Mouse (Mus musculus): ENCODE results near the gene Aagab. TPM values are rescaled to one million over a fixed set of nuclear protein-coding genes. Genes with fewer than 3 reads are reported as not detected.

Aagab gene
- polyA plus RNA-seq, 1 experiment from 2014 or later, result 30.1 TPM

DNA sequence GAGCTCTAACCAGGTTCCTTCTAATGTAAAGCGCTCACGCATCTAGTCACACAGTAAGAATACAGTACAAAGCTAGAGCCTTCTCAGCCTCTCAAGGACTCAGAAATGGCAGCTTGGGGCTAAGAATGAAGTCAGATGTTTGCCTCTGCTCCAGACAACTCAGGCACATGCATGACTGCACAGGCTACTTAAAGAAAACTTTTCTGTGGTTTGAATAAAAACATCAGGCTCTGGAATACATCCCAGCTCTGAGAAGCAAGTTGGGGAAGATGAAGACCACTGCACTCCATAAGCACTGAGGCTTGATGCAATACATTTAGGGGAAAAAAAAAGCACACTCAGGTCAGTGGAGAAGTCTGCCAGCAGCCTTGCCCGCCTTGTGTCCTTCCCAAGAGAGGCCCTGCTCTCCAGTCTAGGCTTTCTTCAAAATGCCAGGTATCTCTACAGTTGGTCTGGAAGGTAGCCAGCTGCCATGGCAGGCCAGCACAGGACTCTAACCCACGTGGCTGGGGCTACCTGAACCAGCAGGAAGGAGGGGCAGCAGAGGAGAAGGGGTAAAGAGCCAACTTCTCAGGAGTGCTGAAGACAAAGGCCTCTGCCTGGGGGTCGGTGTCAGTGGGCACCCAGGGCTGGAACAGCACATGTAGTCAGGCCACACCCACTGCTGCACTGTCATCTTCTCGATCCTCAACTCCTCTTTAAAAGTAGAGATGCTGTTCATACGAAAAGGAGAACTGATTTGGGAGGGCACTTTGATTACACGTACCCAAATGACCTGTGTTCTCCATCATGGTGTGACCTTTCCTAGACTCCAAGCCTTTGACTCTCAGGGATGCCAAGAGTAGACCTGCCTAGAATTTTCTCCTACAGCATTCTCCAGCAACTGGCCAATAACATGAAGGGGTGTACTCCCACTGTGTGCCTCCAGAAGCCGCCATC lies 45.4 kb downstream of the Aagab start:
- Histone ChIP-seq H3K27ac (peak overlapping the region; percentile 8; the same call in 1 of the 2 replicates), H3K4me3 (replicated peaks) (no peak overlapping the region), H3K4me2 (no peak overlapping the region), H3K36me3 (peaks cover 91% of the 10 kb centered on the region), H3K27me3 (no peaks in the 10 kb centered on the region), H3K9ac (replicated peaks) (no peak overlapping the region), H3K4me1 (replicated peaks) (peaks cover 26% of the 10 kb centered on the region), H3K9me3 (no peaks in the 10 kb centered on the region)
- ATAC-seq (ENCODE audit: insufficient number of reproducible peaks, insufficient read depth, low FRiP score, low TSS enrichment, low read depth), result no peak
- 83% methylated on average over 9 of the region's 9 CpGs for WGBS

DNA sequence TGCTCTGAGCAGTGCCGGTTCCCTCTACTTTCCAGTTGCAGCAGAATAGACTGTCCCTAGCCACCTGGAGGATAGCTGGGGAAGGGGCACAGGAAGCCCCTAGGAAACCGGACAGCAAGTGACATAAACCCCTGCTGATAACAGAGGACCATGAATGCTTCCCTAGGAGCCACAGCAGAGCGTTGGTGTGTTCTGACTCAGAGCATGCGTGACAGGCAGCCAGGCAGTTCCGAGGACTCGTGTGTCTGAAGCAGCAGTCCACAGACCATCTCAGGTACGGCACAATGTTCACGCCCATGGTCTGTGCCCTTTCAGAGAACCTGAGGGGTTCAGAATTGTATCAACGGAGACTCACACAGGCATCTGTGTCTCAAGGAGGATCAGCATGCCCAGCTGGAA lies 46.1 kb downstream of the Aagab start:
- no peak for ATAC-seq (ENCODE audit: insufficient number of reproducible peaks, insufficient read depth, low FRiP score, low TSS enrichment, low read depth)
- Histone ChIP-seq H3K4me1 (replicated peaks) (peaks cover 27% of the 10 kb centered on the region), H3K9ac (replicated peaks) (no peak overlapping the region), H3K36me3 (peaks cover 91% of the 10 kb centered on the region), H3K4me3 (replicated peaks) (no peak overlapping the region), H3K27me3 (no peaks in the 10 kb centered on the region), H3K27ac (no peak overlapping the region), H3K4me2 (no peak overlapping the region), H3K9me3 (no peaks in the 10 kb centered on the region)
- WGBS, result 84% methylated on average over 9 of the region's 9 CpGs

DNA sequence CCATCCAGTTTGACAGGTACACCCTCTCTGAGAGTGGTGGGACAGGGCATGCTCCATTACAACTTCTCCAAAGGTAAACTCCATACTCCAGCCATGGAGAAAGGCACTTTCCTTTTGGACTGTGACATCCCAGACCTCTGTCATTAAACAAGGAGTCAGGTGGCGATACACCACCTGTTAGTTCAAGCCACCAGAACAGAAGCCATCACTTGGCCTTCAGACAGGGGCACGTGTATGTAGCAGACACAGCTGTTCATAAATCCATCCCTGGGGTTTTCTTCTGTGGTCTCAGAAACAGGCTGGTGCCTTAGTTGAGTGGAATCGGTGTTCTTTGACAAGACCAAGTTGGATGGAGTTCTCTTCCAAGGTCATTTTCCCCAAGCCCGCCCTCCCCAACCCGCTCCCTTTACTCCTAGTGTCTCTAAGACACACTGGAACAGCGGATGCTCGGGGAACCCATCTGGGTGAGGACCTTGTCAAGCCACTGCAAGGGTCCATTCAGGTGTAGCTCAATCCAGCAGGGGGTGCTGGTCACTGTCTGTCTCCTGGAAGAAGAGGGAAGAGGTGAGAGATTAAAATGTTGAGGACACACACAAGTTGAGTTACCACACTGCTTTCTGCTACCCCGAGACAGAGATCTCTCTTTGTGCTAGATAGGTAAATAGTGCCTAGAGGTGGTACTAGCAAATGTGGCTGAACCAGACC lies 47.5 kb downstream of the Aagab start:
- peaks cover 28% of the 10 kb centered on the region for H3K4me1 ChIP-seq (replicated peaks)
- no peak for ATAC-seq (ENCODE audit: insufficient number of reproducible peaks, insufficient read depth, low FRiP score, low TSS enrichment, low read depth)
- H3K9ac ChIP-seq (replicated peaks), result no peak overlapping the region
- H3K36me3 ChIP-seq, result peaks cover 93% of the 10 kb centered on the region
- no peak overlapping the region for H3K27ac ChIP-seq
- no peaks in the 10 kb centered on the region for H3K27me3 ChIP-seq
- H3K4me2 ChIP-seq, result no peak overlapping the region
- no peak overlapping the region for H3K4me3 ChIP-seq (replicated peaks)
- WGBS, result 88% methylated on average over 8 of the region's 8 CpGs
- no peaks in the 10 kb centered on the region for H3K9me3 ChIP-seq

DNA sequence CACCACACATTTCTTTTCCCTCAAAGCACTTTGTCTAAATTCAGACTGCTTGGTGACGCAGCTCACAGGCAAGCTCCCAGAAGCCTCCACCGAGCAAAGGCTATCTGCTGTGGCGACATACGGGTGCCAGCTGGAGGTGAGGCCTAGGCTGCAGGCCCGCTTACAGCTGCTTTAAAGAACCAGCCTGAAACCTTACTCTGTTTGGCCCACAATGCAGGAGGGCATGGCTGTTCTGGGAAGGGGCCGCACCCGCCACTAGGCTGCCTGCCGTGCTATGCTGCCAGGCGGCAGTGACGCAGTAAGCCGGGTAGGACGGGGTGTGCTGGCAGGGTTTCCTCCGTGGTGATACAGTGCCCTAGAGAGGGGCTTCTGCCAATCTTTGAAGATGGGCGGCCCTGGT lies 48.4 kb downstream of the Aagab start:
- 0 out of 2 replicates have a peak overlapping the region, but pooled peaks have one; percentile 14 for H3K9ac ChIP-seq (replicated peaks)
- no peak overlapping the region for H3K4me3 ChIP-seq (replicated peaks)
- H3K4me2 ChIP-seq, result no peak overlapping the region
- peaks cover 93% of the 10 kb centered on the region for H3K36me3 ChIP-seq
- H3K9me3 ChIP-seq, result no peaks in the 10 kb centered on the region
- H3K27ac ChIP-seq, result peak overlapping the region; percentile 76
- no peak for ATAC-seq (ENCODE audit: insufficient number of reproducible peaks, insufficient read depth, low FRiP score, low TSS enrichment, low read depth)
- H3K27me3 ChIP-seq, result no peaks in the 10 kb centered on the region
- H3K4me1 ChIP-seq (replicated peaks), result peaks cover 34% of the 10 kb centered on the region
- 85% methylated on average over 14 of the region's 14 CpGs for whole genome bisulfite sequencing

DNA sequence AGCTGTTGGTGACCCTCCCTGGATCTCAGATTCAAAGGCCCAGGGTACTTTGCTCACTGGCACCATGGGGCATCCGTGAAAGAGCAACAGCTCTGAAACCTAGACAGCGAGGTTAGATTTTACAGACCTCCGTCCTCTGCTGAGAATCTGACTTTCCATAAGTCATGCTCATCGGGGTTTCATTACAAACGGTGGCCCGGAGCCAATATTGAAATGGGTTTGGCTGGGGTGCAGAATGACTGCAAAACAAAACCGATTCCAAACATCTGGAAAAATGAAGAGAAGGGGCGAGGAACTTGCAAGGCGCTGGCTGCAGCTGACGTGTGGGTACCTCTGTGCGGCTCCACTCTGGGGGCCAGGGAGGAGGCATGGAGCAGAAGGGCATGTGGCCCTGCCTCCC lies 49.1 kb downstream of the Aagab start:
- ATAC-seq (ENCODE audit: insufficient number of reproducible peaks, insufficient read depth, low FRiP score, low TSS enrichment, low read depth), result no peak
- Histone ChIP-seq H3K36me3 (peaks cover 93% of the 10 kb centered on the region), H3K27ac (peak overlapping the region; percentile 76), H3K4me3 (replicated peaks) (no peak overlapping the region), H3K27me3 (no peaks in the 10 kb centered on the region), H3K4me2 (no peak overlapping the region), H3K9me3 (no peaks in the 10 kb centered on the region), H3K4me1 (replicated peaks) (peaks cover 34% of the 10 kb centered on the region), H3K9ac (replicated peaks) (0 out of 2 replicates have a peak overlapping the region, but pooled peaks have one; percentile 12)
- WGBS, result 63% methylated on average over 11 of the region's 11 CpGs

DNA sequence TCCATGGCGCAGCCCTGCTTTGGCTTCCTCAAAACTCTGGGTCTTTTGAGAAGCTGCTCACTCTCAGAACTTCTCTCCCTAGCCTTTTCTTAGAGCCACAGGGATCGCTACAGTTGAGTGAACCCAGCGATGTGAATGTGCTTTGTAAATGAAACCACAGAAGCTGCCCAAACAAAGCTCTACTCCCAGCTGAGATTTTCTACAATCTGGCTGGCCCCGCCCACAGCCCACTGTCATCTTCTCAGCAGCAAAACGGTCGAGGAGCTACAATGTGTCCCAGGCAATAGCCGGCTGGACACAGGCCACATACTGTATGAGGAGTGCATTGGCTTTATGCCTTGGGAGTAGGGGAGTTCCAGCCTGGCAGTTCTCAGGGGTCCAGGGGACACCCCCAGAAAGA lies 51.2 kb downstream of the Aagab start:
- Histone ChIP-seq H3K9ac (replicated peaks) (no peak overlapping the region), H3K27ac (no peak overlapping the region), H3K27me3 (no peaks in the 10 kb centered on the region), H3K4me1 (replicated peaks) (peaks cover 38% of the 10 kb centered on the region), H3K36me3 (peaks cover 97% of the 10 kb centered on the region), H3K9me3 (no peaks in the 10 kb centered on the region), H3K4me3 (replicated peaks) (no peak overlapping the region), H3K4me2 (no peak overlapping the region)
- WGBS, result 74% methylated on average over 7 of the region's 7 CpGs
- no peak for ATAC-seq (ENCODE audit: insufficient number of reproducible peaks, insufficient read depth, low FRiP score, low TSS enrichment, low read depth)

DNA sequence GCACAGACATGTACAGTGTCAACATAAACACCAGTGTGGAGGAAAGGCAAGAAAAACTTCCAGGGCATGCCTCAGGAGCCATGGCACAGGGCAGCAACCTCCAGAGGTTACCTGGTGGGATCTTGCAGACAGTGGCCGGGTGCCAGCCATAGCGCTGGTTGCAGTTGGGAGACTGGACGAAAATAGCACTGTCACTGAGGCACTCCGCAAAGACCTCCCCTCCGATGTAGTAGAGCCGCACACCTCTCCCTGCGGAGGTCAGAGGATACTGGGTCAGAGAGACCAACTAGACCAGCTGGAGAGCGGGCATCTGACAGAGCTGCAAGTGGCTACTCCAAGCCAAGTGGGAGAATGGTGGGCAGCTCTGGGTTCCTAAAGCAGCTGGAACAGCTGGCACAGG lies 52.1 kb downstream of the Aagab start:
- no peaks in the 10 kb centered on the region for H3K9me3 ChIP-seq
- no peak overlapping the region for H3K4me2 ChIP-seq
- ATAC-seq (ENCODE audit: insufficient number of reproducible peaks, insufficient read depth, low FRiP score, low TSS enrichment, low read depth), result no peak
- no peak overlapping the region for H3K4me3 ChIP-seq (replicated peaks)
- H3K36me3 ChIP-seq, result peaks cover 91% of the 10 kb centered on the region
- no peak overlapping the region for H3K9ac ChIP-seq (replicated peaks)
- 95% methylated on average over 8 of the region's 8 CpGs for WGBS
- H3K4me1 ChIP-seq (replicated peaks), result peaks cover 47% of the 10 kb centered on the region
- no peaks in the 10 kb centered on the region for H3K27me3 ChIP-seq
- H3K27ac ChIP-seq, result no peak overlapping the region

DNA sequence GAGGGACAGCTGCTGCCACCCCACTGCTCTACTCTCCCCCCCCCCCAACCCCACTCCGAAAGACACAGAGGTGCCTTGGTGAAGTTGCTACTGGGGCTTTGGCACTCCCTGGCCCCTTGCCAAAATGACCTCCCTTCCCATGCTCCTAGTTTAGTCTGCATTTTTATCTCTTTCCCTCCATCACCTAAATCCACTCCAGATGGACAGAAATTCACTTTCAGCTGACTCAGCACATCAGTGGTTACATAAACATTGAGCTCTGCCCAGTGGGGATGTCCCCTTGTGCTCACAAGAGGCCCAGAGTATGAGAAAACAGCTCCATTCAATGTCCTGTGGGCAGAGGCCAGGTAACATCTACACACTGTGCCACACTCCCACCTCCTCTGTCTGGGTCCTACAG lies 52.6 kb downstream of the Aagab start:
- Histone ChIP-seq H3K4me1 (replicated peaks) (peaks cover 52% of the 10 kb centered on the region), H3K27me3 (no peaks in the 10 kb centered on the region), H3K27ac (no peak overlapping the region), H3K4me3 (replicated peaks) (no peak overlapping the region), H3K9me3 (no peaks in the 10 kb centered on the region), H3K4me2 (no peak overlapping the region), H3K9ac (replicated peaks) (no peak overlapping the region), H3K36me3 (peaks cover 91% of the 10 kb centered on the region)
- ATAC-seq (ENCODE audit: insufficient number of reproducible peaks, insufficient read depth, low FRiP score, low TSS enrichment, low read depth), result no peak
- 56% methylated on average over 1 of the region's 1 CpGs for WGBS

DNA sequence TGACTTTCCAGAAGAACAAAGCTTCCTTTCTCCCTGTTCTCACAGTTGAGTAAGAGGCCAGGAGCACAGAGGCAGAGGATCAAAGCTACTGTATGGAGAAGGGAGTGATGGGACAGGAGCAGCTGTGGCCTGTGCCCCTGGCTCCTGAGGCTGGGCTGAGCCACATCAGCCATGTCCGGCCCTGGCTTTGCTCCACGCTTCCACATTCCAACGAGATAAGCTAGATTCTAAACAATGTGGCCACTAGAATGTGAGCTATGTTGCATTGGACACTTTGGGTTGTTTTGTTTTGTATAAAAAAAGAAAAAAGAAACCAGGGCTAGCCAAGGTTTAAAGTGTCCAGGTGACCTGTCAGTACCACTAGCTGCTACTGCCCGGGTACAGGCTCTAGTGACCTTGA lies 54.7 kb downstream of the Aagab start:
- 0 out of 2 replicates have a peak overlapping the region, but pooled peaks have one; percentile 1 for H3K27ac ChIP-seq
- H3K4me1 ChIP-seq (replicated peaks), result peaks cover 34% of the 10 kb centered on the region
- WGBS, result 83% methylated on average over 4 of the region's 4 CpGs
- no peak overlapping the region for H3K9ac ChIP-seq (replicated peaks)
- peaks cover 91% of the 10 kb centered on the region for H3K36me3 ChIP-seq
- H3K9me3 ChIP-seq, result no peaks in the 10 kb centered on the region
- ATAC-seq (ENCODE audit: insufficient number of reproducible peaks, insufficient read depth, low FRiP score, low TSS enrichment, low read depth), result no peak
- H3K27me3 ChIP-seq, result no peaks in the 10 kb centered on the region
- no peak overlapping the region for H3K4me3 ChIP-seq (replicated peaks)
- no peak overlapping the region for H3K4me2 ChIP-seq

DNA sequence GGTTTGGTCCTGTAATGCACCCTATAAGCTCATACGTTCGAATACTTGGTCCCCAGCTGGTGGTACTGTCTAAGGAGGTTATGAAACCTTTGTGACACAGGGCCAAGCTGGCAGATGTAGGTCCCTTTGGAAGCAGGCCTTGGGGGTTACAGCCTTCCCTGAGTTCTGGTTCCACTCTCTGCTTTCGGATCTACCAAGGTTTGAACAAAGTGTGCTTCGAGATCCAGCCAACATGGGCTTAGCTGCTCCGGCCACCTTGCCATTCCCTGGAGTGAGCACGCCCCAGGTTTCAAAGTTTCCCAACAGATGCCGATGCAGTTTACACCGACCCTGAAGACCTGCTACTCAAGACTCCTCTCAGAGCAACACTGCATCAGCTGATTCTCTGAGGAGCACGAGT lies 56.0 kb downstream of the Aagab start:
- Histone ChIP-seq H3K4me2 (no peak overlapping the region), H3K27ac (0 out of 2 replicates have a peak overlapping the region, but pooled peaks have one; percentile 64), H3K9ac (replicated peaks) (no peak overlapping the region), H3K4me3 (replicated peaks) (no peak overlapping the region), H3K4me1 (replicated peaks) (peaks cover 34% of the 10 kb centered on the region), H3K36me3 (peaks cover 91% of the 10 kb centered on the region), H3K27me3 (no peaks in the 10 kb centered on the region), H3K9me3 (no peaks in the 10 kb centered on the region)
- WGBS, result 87% methylated on average over 9 of the region's 9 CpGs
- no peak for ATAC-seq (ENCODE audit: insufficient number of reproducible peaks, insufficient read depth, low FRiP score, low TSS enrichment, low read depth)

DNA sequence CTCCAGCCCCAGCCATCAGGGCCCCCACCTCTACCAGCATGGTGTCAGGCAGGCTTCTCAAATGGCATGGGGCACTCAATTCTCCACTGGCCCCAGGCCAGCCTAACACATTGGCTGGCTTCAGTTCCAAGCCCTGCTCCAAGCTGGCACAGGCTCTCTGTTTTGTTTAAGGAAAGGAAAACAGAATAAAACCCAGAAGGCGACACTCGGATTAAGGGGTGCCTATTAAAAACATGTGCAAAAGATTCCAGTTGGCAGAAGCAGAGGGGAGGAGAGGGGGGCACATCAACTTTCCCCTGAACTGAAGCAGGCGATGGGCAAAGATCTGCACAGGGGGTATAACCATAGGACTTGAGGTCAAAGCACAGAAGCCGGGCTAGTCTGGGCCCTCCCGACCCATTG lies 56.5 kb downstream of the Aagab start:
- ATAC-seq (ENCODE audit: insufficient number of reproducible peaks, insufficient read depth, low FRiP score, low TSS enrichment, low read depth), result no peak
- 60% methylated on average over 5 of the region's 5 CpGs for WGBS

More for the DNA sequence above, 56.5 kb downstream of the Aagab start:
- no peak overlapping the region for H3K4me2 ChIP-seq
- peaks cover 88% of the 10 kb centered on the region for H3K36me3 ChIP-seq
- H3K27me3 ChIP-seq, result no peaks in the 10 kb centered on the region
- H3K9me3 ChIP-seq, result no peaks in the 10 kb centered on the region
- no peak overlapping the region for H3K4me3 ChIP-seq (replicated peaks)
- peaks cover 39% of the 10 kb centered on the region for H3K4me1 ChIP-seq (replicated peaks)
- H3K27ac ChIP-seq, result peak overlapping the region; percentile 64; the same call in 1 of the 2 replicates
- H3K9ac ChIP-seq (replicated peaks), result no peak overlapping the region
